Mouse (Mus musculus) left cerebral cortex, adult 9 months (tissue): ENCODE data around the gene Letm1.
A peak's percentile ranks its signal among the peaks of the same experiment; 100 is the strongest.

ENCODE experiments used
- DNase-seq, 2 experiments: peaks; one replicate each; pipeline ENCODE4 v3.0.0; 2022; ENCODE audit warnings: low spot score in 2 of 2

The Letm1 gene

GRCm38 (mm10) chr5:33782345-33782998 is at the start of gene Letm1:
TSS of gene Letm1 (minus strand) at chr5:33782817.
- peak; percentile 93 to 97 for DNase-seq

- no peak for DNase-seq
These were observed 48.2 kb upstream of the Letm1 start for GRCm38 (mm10) chr5:33830832-33831231.

- DNase-seq: no peak
These were observed 47.3 kb upstream of the Letm1 start for GRCm38 (mm10) chr5:33829958-33830357.

- DNase-seq: no peak
These were observed 45.5 kb upstream of the Letm1 start for GRCm38 (mm10) chr5:33828107-33828506.

GRCm38 (mm10) chr5:33826001-33826400 is 43.4 kb upstream of the Letm1 start:
- DNase-seq: no peak

- DNase-seq: no peak
These were observed 39.8 kb upstream of the Letm1 start for GRCm38 (mm10) chr5:33822456-33822855.

GRCm38 (mm10) chr5:33821901-33822427 is 39.3 kb upstream of the Letm1 start:
- no peak for DNase-seq

- peak in 1 of 2 experiments; percentile 12 for DNase-seq
These were observed 38.4 kb upstream of the Letm1 start for GRCm38 (mm10) chr5:33820733-33821621.

GRCm38 (mm10) chr5:33819876-33820732 is 37.5 kb upstream of the Letm1 start, which contains the start of gene Nsd2:
TSS of gene Nsd2 (plus strand) at chr5:33820725.
- DNase-seq: peak; percentile 84 to 91

- DNase-seq: peak in 1 of 2 experiments; percentile 59
These were observed 36.7 kb upstream of the Letm1 start for GRCm38 (mm10) chr5:33819141-33819875.

GRCm38 (mm10) chr5:33818104-33818503 is 35.5 kb upstream of the Letm1 start:
- DNase-seq: no peak

- DNase-seq: no peak
These were observed 33.5 kb upstream of the Letm1 start for GRCm38 (mm10) chr5:33816008-33816725.

- DNase-seq: no peak
These were observed 28.9 kb upstream of the Letm1 start for GRCm38 (mm10) chr5:33811519-33811918.

GRCm38 (mm10) chr5:33803337-33803736 is 20.7 kb upstream of the Letm1 start:
- no peak for DNase-seq

GRCm38 (mm10) chr5:33791912-33792643 is 9.5 kb upstream of the Letm1 start:
- no peak for DNase-seq

- DNase-seq: no peak
These were observed 378 bp upstream of the Letm1 start for GRCm38 (mm10) chr5:33782999-33783390.

GRCm38 (mm10) chr5:33781964-33782344 is 663 bp downstream of the Letm1 start:
- no peak for DNase-seq

- DNase-seq: no peak
These were observed 5.4 kb downstream of the Letm1 start for GRCm38 (mm10) chr5:33777195-33777594.

- DNase-seq: no peak
These were observed 39.1 kb downstream of the Letm1 start for GRCm38 (mm10) chr5:33743481-33743880.

GRCm38 (mm10) chr5:33740548-33740947 is 42.1 kb downstream of the Letm1 start:
- no peak for DNase-seq
